Mouse (Mus musculus) erythroblast, embryonic 14.5 days (primary cell): ENCODE measurements around the gene Zc3h6.

Source experiments
- GATA1 ChIP-seq: IDR thresholded peaks from 2 replicates; pipeline ENCODE4 v1.6.1; 2012; ENCODE audit warnings: low read length, inconsistent platforms, mixed read lengths
- TAL1 ChIP-seq: IDR thresholded peaks from 3 replicates; pipeline ENCODE4 v1.6.1; 2012; ENCODE audit warnings: low read length, inconsistent platforms, mixed read lengths

DNA sequence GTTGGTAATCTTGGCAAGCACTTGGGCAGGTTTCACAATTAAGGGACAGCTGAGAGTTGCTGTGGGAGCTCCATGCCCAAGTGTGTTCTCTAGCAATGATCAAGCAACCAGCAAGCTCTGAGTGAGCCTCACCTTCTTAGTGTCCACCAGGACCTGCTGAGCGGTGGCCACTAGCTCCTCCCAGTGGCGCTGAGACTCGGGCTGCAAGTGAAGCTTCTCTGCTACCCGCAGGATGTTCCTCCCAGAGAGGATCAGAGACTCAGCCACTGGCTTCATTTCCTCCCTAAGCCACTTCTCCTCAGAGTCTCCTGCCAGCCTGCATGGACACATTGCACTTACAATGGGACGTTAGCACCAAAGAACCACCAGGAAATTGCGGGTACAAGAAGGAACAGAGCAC lies 73.4 kb downstream of the Zc3h6 start:
- no peak for TF ChIP-seq TAL1
- TF ChIP-seq GATA1 = no peak
